Mouse (Mus musculus) CH12.LX (cell line): ENCODE results near the gene Chsy1. TPM values are rescaled to one million over a fixed set of nuclear protein-coding genes. Genes with fewer than 3 reads are reported as not detected.

Experiments
- DNase-seq: peaks from one replicate; pipeline ENCODE4 v3.0.0-alpha.2; 2013; ENCODE audit errors: extremely low read depth
- H3K27ac ChIP-seq: 2 replicates; pipeline ENCODE4 v1.5.1; 2012; ENCODE audit warnings: low read depth, mild to moderate bottlenecking, control low read depth, moderate library complexity; ENCODE audit not compliant: insufficient read depth
- H3K27me3 ChIP-seq: replicated peaks from 2 replicates; pipeline ENCODE3; 2012; ENCODE audit warnings: inconsistent platforms
- H3K36me3 ChIP-seq, 2 experiments: replicated peaks in 1 of 2; 2 replicates each; pipeline versions ENCODE3 to v1.6.1; 2012; ENCODE audit warnings: inconsistent platforms in 1 of 2, low read length in 1 of 2, mild to moderate bottlenecking in 1 of 2, mixed read lengths in 1 of 2, moderate library complexity in 1 of 2; ENCODE audit not compliant: control insufficient read depth in 1 of 2, insufficient read depth in 1 of 2
- H3K4me1 ChIP-seq, 2 experiments: 2 replicates each; pipeline ENCODE4 v1.6.1; 2012; ENCODE audit warnings: inconsistent platforms in 1 of 2, moderate library complexity in 1 of 2; ENCODE audit not compliant: insufficient read depth in 2 of 2, control insufficient read depth in 1 of 2
- H3K4me2 ChIP-seq: 2 replicates; pipeline ENCODE4 v1.6.1; 2012; ENCODE audit warnings: low read depth, mild to moderate bottlenecking, control low read depth; ENCODE audit not compliant: poor library complexity, insufficient read depth, severe bottlenecking
- H3K4me3 ChIP-seq, 3 experiments: fragments of 150-350 bp in 1 of 3; sonication (generic) in 1 of 3; replicated peaks in 1 of 3; 2 replicates each; pipeline versions ENCODE3 to v1.5.1; 2011 to 2012; ENCODE audit warnings: low read depth in 2 of 3, low read length in 2 of 3, mild to moderate bottlenecking in 2 of 3, moderate library complexity in 2 of 3, control low read depth in 1 of 3, improper control_type of control experiment in 1 of 3, inconsistent platforms in 1 of 3, mixed read lengths in 1 of 3; ENCODE audit not compliant: poor library complexity in 1 of 3
- H3K79me2 ChIP-seq: replicated peaks from 2 replicates; pipeline ENCODE4 v1.6.1; 2012; ENCODE audit warnings: mild to moderate bottlenecking, moderate library complexity; ENCODE audit not compliant: control insufficient read depth, poor library complexity, insufficient read depth, severe bottlenecking; ENCODE audit errors: extremely low read depth
- H3K9ac ChIP-seq: 2 replicates; pipeline ENCODE4 v1.6.1; 2012; ENCODE audit warnings: low read depth, mild to moderate bottlenecking, control low read depth, moderate library complexity; ENCODE audit not compliant: insufficient read depth
- H3K9me3 ChIP-seq: replicated peaks from 2 replicates; pipeline ENCODE3; 2012; ENCODE audit warnings: low read length, inconsistent platforms, mixed read lengths
- CHD1 ChIP-seq: IDR thresholded peaks from 2 replicates; pipeline ENCODE4 v1.6.1; 2012; ENCODE audit warnings: low read depth, low read length, improper control_type of control experiment, inconsistent platforms
- CTCF ChIP-seq, 2 experiments: IDR thresholded peaks in 1 of 2; conservative IDR thresholded peaks in 1 of 2; 2 replicates each; pipeline ENCODE4 v1.5.1; 2011 to 2012; ENCODE audit warnings: low read depth in 2 of 2, low read length in 2 of 2, improper control_type of control experiment in 1 of 2, inconsistent platforms in 1 of 2, mild to moderate bottlenecking in 1 of 2, moderate library complexity in 1 of 2
- EP300 ChIP-seq: IDR thresholded peaks from 2 replicates; pipeline ENCODE4 v1.6.1; 2011; ENCODE audit warnings: low read length, improper control_type of control experiment
- MAFK ChIP-seq: IDR thresholded peaks from 2 replicates; pipeline ENCODE4 v1.6.1; 2011; ENCODE audit warnings: low read length, improper control_type of control experiment; ENCODE audit not compliant: insufficient replicate concordance
- PAX5 ChIP-seq: IDR thresholded peaks from 2 replicates; pipeline ENCODE4 v1.6.1; 2012; ENCODE audit warnings: low read length, inconsistent platforms, mixed read lengths
- RCOR1 ChIP-seq: conservative IDR thresholded peaks from 2 replicates; pipeline ENCODE4 v1.6.1; 2012; ENCODE audit warnings: low read depth, mild to moderate bottlenecking, inconsistent platforms, low read length, improper control_type of control experiment
- TBP ChIP-seq: conservative IDR thresholded peaks from 2 replicates; pipeline ENCODE4 v1.6.1; 2011; ENCODE audit warnings: low read depth, low read length, improper control_type of control experiment
- USF2 ChIP-seq: conservative IDR thresholded peaks from 2 replicates; pipeline ENCODE4 v1.6.1; 2011; ENCODE audit warnings: low read depth, low read length, improper control_type of control experiment
- ZMIZ1 ChIP-seq: IDR thresholded peaks from 2 replicates; pipeline ENCODE4 v1.6.1; 2012; ENCODE audit warnings: low read depth, mild to moderate bottlenecking, inconsistent platforms, low read length, improper control_type of control experiment
- dilution Hi-C: fragments of 300-500 bp; cut with MboI; formaldehyde crosslinking; loops from 2 replicates; pipeline ENCODE4 v1.14.3; 2020; ENCODE audit warnings: low sequenced_read_pairs; ENCODE audit not compliant: extremely low pct_unique_long_range_greater_than_20kb, extremely low pct_ligation_motif_present
- in situ Hi-C: fragments of 300-500 bp; cut with MboI; formaldehyde crosslinking; loops from 3 replicates; pipeline ENCODE4 v1.14.3; 2019; ENCODE audit warnings: low sequenced_read_pairs, low pct_ligation_motif_present, low pct_unique_long_range_greater_than_20kb, mixed read lengths
- polyA plus RNA-seq: library from polyadenylated mRNA; unstranded; fragments of >175 nt; gene quantifications from 2 replicates; pipeline ENCODE4 v1.2.1, GENCODE M21; 2012; ENCODE audit warnings: low read depth; ENCODE audit not compliant: insufficient read length
- total RNA-seq, 2 experiments: library from RNA; depleted of rRNA; stranded (reverse); fragments of 300-350 nt in 1 of 2; fragments of >200 nt in 1 of 2; gene quantifications; 2 replicates each; pipeline ENCODE4 v1.2.3; 2012 to 2014

Chsy1 gene
- total and polyA plus RNA-seq, 3 experiments = 2.3 to 5.5 (median 2.5) TPM

DNA sequence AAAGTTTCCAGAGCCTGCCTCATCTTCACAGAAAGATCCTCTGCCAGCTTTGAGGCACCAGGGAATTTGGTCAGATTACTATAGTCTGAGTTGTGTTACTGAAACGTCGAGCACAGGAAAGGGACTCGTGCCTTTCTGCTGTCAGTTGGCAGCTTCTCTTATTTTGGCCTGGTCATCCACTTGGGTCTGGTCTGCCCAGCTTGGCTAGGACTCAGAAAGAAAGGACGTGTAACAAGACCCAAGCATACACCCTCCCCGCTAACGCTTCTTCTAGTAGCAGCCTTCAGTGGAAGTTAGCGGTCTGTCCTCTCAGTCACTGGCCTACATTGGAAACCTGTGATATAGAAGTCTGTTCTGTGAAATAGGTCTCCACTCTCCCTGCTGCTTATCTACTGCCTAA lies 24.8 kb upstream of the Chsy1 start:
- Histone ChIP-seq H3K4me1 (peaks cover 0 to 28% of the 10 kb centered on the region in 2 experiments; a peak in 2 of 4 replicates), H3K79me2 (peaks cover 37% of the 10 kb centered on the region), H3K27ac (no peak overlapping the region), H3K4me3 (no peak overlapping the region), H3K27me3 (no peaks in the 10 kb centered on the region), H3K9ac (no peak overlapping the region), H3K36me3 (peaks cover 64 to 82% of the 10 kb centered on the region in 2 experiments), H3K9me3 (no peaks in the 10 kb centered on the region), H3K4me2 (no peak overlapping the region)
- no peak for DNase-seq
- TF ChIP-seq CHD1 (no peak), TBP (no peak), PAX5 (no peak), RCOR1 (no peak), USF2 (no peak)
- in situ Hi-C loops (loop anchor here (25.0 kb wide), 1 partner anchor 578 kb away; no protein-coding TSS in a partner anchor), dilution Hi-C loops (no loop called here)

DNA sequence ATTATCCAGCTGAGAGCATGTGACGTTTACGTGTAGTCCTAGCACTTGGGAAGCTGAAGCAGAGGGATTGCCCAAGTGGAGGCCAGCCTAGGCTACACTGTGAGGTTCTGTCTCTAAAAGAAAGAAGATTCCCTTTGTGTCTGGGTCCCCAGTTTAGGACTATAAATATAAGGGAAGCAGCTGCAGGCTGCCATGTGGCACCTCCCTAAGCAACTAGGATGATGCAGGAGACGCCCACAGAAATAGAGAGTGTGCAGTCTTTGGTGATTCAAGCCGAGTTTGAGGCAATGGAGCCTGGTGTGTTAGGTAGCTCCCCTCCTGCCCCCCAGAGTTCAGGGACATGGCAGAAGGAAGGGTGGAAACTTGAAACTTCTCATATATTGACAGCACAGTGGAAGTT lies 21.7 kb upstream of the Chsy1 start:
- no peak overlapping the region for H3K4me3 ChIP-seq
- H3K4me1 ChIP-seq = peaks cover 0 to 13% of the 10 kb centered on the region in 2 experiments; a peak in 1 of 4 replicates
- TF ChIP-seq MAFK (no peak), CTCF (conservative IDR thresholded peaks at IDR 0.05 in 1 of 2, IDR thresholded peaks at IDR 0.05 in 1 of 2; ENCODE audit: low read depth in 2 of 2, low read length in 2 of 2) (no peak)
- DNase-seq = no peak
- no peaks in the 10 kb centered on the region for H3K27me3 ChIP-seq
- no peak overlapping the region for H3K4me2 ChIP-seq
- no peaks in the 10 kb centered on the region for H3K9me3 ChIP-seq
- peaks cover 13% of the 10 kb centered on the region for H3K79me2 ChIP-seq
- H3K9ac ChIP-seq = no peak overlapping the region
- in situ Hi-C loops = loop anchor here (25.0 kb wide), 1 partner anchor 575 kb away; no protein-coding TSS in a partner anchor
- no peak overlapping the region for H3K27ac ChIP-seq
- dilution Hi-C loops = no loop called here
- H3K36me3 ChIP-seq = peaks cover 79 to 97% of the 10 kb centered on the region in 2 experiments

DNA sequence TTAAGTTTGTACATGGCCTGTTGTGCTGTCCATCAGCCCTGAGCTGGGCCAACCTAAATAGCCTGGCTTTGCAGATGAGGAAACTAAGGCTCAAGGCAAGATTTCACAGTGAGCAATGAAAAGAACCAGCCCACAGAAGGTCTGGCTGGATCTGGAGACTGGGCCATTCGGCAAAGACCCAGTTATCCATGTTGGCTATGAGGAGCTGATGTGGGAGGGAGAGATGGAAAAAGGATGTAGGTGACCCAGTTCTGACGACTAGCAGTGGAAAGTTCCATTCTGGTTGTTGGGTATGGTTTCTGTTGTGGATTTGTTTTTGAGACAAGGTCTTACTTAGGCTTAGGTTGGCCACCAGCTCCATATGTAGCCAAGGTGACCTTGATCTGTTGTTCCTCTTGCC lies 21.2 kb upstream of the Chsy1 start:
- TF ChIP-seq EP300 = peak; percentile 55; the same call in 1 of the 2 replicates
- no peak for TF ChIP-seq ZMIZ1
- dilution Hi-C loops = no loop called here
- no peaks in the 10 kb centered on the region for H3K27me3 ChIP-seq

More for the DNA sequence above, 21.2 kb upstream of the Chsy1 start:
- H3K4me1 ChIP-seq = peaks cover 0 to 13% of the 10 kb centered on the region in 2 experiments; a peak in 1 of 4 replicates
- peaks cover 13% of the 10 kb centered on the region for H3K79me2 ChIP-seq
- in situ Hi-C loops = loop anchor here (25.0 kb wide), 1 partner anchor 574 kb away; no protein-coding TSS in a partner anchor
- H3K9me3 ChIP-seq = no peaks in the 10 kb centered on the region
- no peak overlapping the region for H3K4me3 ChIP-seq
- H3K9ac ChIP-seq = no peak overlapping the region
- H3K36me3 ChIP-seq = peaks cover 77 to 98% of the 10 kb centered on the region in 2 experiments
- no peak overlapping the region for H3K27ac ChIP-seq
- no peak for DNase-seq
- no peak overlapping the region for H3K4me2 ChIP-seq
